Mouse (Mus musculus) frontal cortex, adult 2 months (tissue): Measurements from ENCODE around the gene Grm8. TPM values are rescaled to one million over a fixed set of nuclear protein-coding genes. Genes with fewer than 3 reads are reported as not detected.

Source experiments
- DNase-seq, 2 experiments: peaks; one replicate each; pipeline ENCODE4 v3.0.0; 2022; ENCODE audit warnings: low spot score in 1 of 2; ENCODE audit errors: extremely low spot score in 1 of 2
- polyA plus RNA-seq: library from polyadenylated mRNA; depleted of rRNA; stranded (reverse); fragments of >200 nt; gene quantifications from 2 replicates; pipeline ENCODE4 v1.2.3, GENCODE M21; 2012; rRNA removed

Grm8 gene
- 13.9 and 14.2 TPM in 2 replicates for polyA plus RNA-seq

DNA sequence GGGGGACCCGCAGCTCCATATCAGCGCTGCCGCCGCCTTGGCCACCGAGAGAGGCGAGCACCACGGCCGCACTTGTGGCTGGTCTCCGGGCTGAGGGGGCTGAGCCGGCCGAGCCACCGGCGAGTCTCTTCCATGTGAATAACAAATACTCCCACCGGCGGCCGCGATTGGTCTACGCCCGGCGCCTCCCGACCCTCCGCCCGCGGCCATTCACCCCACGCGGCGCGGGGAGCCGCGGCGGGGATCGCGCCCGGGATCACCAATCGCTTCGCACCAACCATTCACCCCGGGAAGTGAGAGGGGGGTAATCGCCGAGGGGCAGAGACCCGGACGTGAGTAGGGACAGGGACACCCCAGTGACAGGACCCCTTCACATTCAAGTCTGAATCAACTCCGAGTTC lies at the start of gene Grm8:
Grm8 (minus strand) TSS at position 178 of the 401 bp plus-strand sequence.
- DNase-seq: peak in 1 of 2 experiments; percentile 49

DNA sequence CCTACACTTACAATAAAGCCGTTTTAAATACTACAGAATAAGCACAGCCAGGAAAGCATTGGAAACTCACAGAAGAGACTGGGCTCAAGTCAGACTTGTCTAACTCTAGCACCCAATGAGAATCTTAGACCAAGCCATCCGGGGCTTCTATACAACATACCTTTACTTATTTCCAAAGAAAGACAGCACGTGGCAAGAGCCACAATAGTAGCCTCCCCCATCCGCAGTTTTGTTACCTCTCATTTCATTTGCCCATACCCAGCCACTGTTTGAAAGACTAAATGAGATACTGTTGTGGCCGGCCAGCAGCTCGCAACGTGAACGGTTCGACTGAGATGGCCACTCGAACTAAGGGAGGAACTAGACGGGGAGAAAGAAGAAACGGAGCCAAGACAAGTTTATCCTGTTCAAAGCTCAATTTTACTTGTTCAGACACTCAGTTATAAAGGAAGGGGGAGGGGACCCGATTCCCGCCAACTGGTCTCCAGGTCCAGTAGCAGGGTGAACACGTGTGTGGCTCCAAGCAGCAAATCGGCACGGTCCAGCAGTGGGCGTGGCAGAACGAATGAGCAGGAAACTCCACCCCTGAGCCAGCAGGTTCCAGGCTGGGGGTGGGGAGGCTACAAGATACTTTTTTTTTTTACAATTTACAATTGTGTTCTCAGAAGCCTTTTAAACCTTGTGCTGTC lies 35.0 kb upstream of the Grm8 start:
- no peak for DNase-seq

- no peak for DNase-seq
These were observed 25.4 kb upstream of the Grm8 start for GRCm38 (mm10) chr6:28160399-28160798.

- DNase-seq: no peak
These were observed 11.5 kb upstream of the Grm8 start for GRCm38 (mm10) chr6:28146445-28146844.

- DNase-seq: peak in 1 of 2 experiments; percentile 42
These were observed 7.4 kb upstream of the Grm8 start for GRCm38 (mm10) chr6:28142332-28142731.

GRCm38 (mm10) chr6:28135411-28136233 lies 644 bp upstream of the Grm8 start:
- peak; percentile 73 to 93 for DNase-seq

DNA sequence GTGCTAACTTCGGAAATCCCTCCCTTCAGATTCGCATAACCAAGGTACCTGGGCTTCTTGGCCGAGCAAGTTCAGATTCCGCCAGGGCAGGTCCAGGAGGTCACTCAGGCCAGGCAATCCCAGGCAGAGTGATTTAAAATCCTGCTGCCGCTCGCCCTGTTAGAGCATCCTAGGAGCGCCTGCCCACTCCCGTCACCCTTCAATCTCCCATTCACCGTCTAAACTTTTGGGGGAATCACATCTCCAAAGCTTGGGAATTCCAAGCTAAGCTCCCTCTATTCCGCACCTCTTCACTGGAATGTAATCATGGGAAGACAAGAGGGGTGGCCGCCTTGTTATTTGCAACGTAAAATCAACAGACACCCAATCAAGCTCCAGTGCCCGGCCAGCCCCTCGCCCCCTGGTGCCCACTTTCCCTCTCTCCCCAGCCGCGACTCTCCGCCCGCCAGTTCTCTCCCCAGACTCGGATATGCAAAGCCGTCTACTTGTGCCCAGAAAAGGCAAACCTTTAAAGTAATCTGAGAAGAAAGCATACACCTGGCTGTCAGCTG lies 652 bp downstream of the Grm8 start:
- peak in 1 of 2 experiments; percentile 28 for DNase-seq

- DNase-seq: peak in 1 of 2 experiments; percentile 34
These were observed 1.5 kb downstream of the Grm8 start for GRCm38 (mm10) chr6:28133206-28134063.

- peak in 1 of 2 experiments; percentile 7 for DNase-seq
These were observed 2.9 kb downstream of the Grm8 start for GRCm38 (mm10) chr6:28132056-28132455.

GRCm38 (mm10) chr6:28128871-28129270 lies 6.1 kb downstream of the Grm8 start:
- DNase-seq: no peak

- no peak for DNase-seq
These were observed 19.5 kb downstream of the Grm8 start for GRCm38 (mm10) chr6:28115519-28115918.

GRCm38 (mm10) chr6:28114916-28115315 lies 20.1 kb downstream of the Grm8 start:
- DNase-seq: no peak

DNA sequence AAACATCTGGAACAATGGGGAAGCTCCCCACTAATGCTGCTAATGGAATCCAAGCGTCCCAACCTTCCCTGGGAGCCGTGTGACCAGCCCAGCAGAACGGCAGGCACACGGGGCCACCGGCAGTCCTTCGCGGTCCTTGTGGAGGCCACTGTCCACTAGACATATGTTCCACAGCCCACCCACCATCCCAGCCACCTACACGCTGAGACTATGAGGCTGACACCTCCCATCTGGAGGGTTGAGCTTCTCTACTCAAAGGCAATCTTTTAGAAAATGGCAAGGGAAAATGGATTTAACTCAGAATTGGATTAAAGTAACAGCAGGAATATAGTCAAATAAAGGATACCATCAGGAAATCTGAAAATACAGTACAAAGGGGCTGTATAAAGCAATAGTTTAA lies 23.4 kb downstream of the Grm8 start:
- DNase-seq: peak in 1 of 2 experiments; percentile 15

GRCm38 (mm10) chr6:28102608-28103316 lies 32.2 kb downstream of the Grm8 start:
- no peak for DNase-seq

- no peak for DNase-seq
These were observed 35.0 kb downstream of the Grm8 start for GRCm38 (mm10) chr6:28100001-28100400.

DNA sequence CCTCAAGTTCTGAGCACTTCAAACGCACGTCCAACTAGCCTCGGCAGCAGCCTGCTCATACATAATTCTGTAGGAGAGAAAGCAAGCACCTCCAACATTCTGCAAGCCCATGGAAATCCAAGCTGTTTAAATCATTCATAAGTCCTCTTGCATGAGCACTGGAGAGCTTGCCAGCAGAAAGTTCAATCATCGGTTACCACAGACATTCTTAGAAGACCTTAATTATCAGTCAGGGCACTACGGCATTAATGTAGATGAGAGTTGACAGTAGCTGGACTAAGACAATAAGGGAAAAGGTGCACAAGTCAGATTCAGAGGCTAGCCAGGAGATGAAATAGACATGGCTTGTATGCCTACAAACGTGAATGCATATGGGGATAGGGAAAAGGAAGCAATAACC lies 42.5 kb downstream of the Grm8 start:
- DNase-seq: peak in 1 of 2 experiments; percentile 12

DNA sequence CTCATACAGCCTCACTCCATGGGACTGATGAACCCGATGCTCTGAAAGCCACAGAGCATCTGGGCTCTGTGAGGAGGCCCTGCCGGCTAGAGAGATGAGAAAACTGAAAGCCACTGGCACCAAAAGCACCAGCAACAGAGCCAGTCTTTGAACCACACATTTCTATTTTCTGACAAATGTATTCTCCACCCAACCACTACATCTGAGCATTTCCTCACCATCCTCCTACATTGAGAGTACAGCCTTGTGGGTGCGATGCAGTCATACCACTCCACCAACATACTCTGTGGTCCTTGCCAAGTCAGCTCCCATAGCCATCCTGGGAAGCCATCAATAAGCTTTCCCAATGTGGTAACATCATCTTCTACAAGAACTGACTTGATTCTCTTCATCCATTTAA lies 43.1 kb downstream of the Grm8 start:
- DNase-seq: peak; percentile 54 to 71

- peak in 1 of 2 experiments; percentile 58 for DNase-seq
These were observed 44.0 kb downstream of the Grm8 start for GRCm38 (mm10) chr6:28090981-28091380.

DNA sequence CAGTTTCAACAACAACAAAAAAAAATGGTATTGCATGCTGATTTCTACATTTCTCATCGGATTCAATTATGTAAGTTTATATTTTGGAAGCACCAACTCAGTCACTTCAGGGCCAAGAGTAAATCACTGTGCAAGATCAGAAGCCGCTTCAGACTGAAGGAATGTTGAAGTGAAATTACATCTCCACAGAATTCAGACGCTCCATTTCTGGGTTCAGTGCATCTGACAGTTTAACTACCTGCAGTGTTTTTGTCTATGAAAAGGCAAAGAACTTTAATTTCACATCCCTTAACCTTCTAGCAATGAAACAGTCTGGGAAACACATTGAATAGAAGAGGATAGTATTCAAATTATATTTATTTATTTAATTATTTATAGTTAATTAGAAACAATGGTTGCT lies 59.4 kb downstream of the Grm8 start:
- no peak for DNase-seq

- DNase-seq: no peak
These were observed 60.5 kb downstream of the Grm8 start for GRCm38 (mm10) chr6:28074470-28074869.
